Mouse (Mus musculus) kidney, postnatal 36 days (tissue): Measurements from ENCODE around the gene Ocm.
A peak's percentile ranks its signal among the peaks of the same experiment; 100 is the strongest.

Experiments used
- DNase-seq, 2 experiments: peaks; one replicate each; pipeline ENCODE4 v3.0.0; 2021 to 2022; ENCODE audit warnings: mixed read lengths in 2 of 2

The Ocm gene

DNA sequence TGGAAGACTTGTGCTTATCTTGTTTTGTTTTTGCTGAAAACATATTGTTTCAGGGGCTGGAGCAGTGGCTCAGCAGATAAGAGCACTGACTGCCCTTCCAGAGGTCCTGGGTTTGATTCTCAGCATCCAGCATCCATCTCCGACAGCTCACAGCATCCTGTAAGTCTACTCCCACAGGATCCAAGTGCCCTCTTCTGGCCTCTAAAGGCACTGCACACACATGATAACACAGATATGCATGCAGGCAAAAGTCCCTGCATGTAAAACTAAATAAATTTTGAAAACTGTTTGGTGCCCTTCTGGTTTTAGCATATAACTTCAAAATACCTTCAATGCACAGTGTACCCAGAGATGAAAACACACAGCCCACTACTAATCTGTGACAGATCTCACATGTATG, 27.1 kb downstream of the Ocm start:
- DNase-seq: peak in 1 of 2 experiments; percentile 50

DNA sequence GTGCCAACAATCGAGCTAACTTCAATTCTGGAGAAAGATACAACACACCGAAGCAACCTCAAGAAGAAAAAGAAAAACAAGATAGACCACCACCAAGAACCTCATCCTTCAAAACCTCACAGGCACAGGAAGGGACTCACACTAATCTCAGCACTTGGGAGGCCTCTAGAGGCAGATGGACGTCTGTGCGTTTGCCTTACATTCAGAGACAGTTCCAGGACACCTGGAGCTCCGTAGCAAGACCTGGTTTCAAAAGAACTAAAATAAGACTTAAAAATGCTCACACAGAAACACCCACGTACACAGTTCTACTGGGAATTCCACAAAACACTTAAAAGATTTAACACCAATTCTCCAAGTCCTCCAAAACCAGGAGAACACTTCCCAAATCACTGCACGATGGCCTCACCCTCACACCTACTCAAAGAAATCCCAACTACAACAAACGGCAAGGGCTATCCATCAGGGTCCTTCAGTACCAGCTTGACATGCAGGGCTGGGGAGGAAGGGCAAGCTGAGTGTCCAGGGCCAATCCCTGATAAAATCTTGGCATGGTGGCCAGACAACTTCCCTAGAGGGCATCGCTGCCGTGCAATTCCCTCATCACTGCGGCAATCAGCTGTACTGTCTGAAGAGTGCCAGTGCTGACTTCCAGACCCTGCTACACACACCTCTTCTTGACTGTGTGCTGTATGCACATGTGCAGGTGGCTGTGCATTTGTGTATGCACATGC, 31.7 kb downstream of the Ocm start:
- no peak for DNase-seq

DNA sequence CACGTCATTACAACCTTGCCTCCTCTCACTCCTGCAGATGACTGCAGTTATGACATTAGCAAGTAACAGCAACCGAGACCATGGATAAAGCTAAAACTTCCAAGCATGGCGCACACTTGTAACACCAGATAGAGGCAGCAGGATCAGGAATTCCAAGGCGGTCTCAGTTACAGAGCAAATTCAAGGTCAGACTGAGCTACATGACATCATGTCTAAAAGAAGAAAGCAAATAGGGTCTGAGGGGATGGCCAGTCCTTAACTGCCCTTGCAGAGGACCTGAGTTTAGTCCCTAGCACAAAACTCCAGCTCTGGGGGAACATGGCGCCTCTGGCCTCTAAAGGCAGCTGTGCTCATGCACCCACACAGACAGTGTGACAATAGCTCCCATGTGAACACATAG, 32.6 kb downstream of the Ocm start:
- no peak for DNase-seq

DNA sequence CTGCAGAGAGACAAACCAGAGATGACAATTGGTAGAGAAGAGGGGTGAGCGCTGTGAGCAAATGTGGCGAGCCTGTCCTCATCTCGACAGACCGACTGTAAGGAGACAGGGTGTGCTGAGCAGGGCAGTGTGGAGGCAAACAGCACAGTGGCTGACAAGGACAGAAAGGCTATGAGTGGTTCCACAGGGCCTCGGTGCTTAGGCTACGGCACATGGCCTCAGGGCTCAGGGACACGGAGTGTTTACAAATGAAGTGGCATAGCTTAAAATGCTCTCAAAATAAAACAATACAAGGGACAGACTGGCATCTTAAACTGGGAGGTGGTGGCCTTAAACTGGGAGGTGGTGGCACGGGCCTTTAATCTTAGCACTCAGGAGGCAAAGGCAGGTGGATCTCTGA, 33.2 kb downstream of the Ocm start:
- DNase-seq: no peak

DNA sequence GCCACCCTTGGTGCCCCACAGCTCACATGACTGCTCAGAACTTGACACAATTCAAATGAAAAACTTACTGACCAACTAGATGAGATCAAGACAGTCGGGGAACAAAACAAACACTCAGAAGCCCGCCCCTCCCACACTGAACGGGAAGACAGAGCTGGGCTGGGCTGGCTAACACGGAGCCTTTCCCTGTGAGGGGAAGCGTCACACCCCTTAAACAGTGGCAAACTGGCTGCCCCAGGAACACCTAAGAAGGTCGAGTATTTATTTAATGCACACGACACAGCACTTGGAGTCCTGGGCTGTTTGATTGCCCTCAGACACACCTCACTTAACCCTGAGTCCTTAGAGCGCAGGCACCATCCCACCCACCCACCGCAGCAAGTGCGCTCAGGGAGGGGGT, 33.8 kb downstream of the Ocm start:
- no peak for DNase-seq

DNA sequence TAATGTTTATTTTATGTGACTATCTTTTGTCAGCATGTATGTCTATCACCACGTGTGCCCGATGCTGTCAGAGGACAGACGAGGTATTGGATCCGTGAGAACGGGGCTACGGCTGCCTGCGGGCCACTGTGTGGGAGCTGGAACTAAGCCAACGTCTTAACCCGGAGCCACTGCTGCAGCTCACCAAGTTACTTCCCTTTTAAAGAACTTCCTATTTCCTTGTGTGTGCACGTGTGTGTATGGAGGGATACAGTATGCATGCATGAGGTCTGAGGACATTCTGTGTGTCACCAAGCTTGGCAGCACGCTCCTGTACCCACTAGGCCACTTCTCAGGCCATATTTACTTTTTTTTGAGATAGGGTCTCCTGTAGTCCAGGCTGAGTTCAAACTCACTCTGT, 36.4 kb downstream of the Ocm start:
- DNase-seq: no peak

DNA sequence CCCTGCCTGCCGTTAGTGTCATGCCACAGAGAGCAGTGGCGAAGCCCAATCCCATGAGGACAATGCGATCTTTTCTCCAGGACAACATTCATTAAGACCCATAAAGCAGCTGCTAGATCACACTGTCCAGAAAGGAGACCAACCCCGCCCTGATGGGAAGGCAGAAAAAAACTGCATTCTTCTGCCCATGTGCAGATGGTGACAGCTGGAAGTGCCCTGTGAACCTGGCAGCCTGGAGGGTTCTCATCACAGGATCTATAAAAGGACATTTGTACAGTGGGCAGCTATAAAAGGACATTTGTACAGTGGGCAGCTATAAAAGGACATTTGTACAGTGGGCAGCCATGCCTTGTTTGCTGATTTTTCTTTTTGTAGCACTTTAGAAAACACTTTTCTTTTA, 37.4 kb downstream of the Ocm start:
- DNase-seq: no peak

DNA sequence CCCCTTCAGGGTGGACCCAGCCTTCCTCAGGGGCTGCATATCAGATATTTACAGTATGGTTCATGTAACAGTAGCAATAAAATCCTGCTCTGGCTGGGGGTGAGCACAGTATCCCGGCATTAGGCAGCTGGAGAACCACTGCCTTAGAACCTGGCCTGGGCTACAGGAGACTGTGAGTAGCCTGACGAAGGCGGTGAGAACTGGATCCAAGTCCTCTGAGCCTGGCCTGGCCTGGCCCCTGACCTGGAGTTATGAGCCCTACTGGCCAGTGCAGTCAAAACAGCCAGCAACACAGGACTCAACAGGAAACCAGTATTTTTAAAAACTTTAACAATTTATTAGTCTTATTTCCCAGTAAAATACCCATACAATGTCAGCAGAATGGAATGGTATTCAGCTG, 38.9 kb downstream of the Ocm start:
- peak; percentile 47 to 51 for DNase-seq

DNA sequence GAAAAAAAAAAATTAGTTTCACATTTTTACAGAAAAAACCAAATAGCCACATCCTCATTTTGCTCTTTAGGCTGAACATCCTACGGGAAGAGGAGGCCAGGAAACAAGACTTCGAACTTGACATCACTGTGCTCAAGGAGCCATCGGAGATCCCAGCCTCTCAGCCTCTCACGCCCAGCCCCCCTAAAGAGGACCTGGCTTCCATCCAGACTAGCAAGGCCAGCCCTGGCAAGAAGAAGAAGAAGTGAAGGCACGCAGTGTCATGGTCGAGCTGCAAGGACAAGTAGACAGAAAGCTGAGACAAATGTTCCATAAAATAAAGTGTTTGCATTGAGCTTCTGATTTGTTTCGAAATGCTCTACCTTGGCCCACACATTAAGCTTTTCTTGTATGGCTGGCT, 41.1 kb downstream of the Ocm start:
- no peak for DNase-seq

DNA sequence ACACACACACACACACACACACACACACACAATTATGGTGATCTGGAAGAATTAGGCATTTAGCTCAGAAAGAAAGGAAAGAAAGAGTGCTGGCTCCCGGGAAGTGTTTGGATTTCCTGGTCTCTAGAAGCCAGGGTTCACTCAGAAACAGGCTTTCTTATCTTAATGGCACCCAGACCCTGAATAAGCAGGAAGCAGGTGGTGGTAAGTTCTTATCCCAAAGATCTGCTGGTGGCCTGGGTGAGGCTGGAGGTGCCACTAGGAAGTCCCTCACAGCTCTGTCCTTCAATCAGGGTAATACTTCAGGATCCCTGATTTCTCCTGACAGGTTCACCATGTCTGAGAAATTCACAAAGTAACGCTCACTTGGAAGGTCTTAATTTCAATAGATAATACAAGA, 44.1 kb downstream of the Ocm start:
- no peak for DNase-seq

DNA sequence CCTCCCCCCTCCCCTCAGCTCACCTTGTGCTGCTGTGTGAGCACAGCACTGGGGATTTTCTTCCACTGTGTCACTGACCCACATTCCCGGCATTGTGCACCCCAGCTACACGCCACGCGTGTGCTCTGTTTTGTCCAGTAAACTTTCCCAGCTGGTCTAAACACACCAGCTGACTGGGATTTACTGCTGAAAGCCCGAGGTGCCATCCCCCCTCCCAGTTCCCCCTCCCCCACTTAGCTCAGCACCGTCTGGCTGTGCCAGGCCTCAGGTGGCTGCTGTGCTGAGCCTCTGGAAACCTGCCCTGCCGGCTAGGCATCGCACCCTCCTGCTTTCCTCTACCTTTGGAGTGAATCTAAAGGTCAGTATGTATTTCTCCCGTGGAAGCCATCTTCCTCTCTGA, 45.6 kb downstream of the Ocm start:
- peak; percentile 46 to 64 for DNase-seq

DNA sequence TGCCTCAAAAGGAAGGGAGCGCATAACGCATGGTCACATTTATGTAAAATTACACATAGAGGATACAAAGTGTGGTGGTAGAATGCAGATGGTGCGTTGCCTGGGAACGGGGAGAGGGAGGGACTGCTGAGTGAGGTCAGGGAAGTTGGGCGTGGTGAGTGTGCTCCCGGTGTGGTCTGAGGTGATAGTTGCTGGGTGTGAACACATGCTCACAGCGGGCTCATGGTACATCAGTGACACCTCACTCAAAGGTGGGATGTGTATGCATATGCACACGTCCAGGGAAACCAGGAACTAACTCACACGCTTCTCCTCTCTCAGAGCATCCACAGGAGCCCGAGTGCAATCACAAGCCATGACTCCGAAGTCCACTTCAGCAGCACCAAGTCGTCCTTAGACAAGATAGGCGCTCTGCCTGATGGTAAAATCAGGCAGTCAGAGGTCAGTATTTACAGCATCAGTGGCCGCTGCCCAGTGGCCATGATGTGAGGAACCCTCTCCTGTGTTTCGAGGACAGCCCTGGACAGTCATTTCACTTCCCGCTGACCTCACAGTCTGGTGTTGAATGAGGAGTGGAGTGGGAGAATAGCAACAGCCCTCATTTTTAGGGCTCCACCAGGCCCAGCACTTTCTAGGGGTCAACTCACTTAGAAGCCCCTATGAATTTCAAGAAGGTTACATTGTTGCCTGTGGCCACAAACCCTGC, 49.6 kb downstream of the Ocm start:
- no peak for DNase-seq

DNA sequence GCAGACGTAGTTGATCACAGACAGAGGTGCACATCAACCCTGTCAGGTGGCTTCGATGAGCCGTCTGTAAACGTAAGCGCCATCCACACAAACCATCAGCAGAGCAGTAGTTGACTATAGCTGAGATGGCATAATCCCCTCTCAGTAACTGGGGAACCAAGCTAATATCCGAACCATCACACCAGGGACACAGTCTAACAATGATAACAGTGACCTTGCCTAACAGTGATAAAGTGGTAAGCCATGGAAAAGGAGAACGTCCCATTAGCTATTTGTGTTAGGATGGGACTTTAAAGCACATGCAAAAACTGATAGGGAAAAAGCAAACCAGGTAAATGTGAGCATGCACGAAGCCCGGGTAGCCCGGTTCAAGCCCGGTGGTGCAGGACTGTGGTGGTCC, 50.2 kb downstream of the Ocm start:
- DNase-seq: no peak

DNA sequence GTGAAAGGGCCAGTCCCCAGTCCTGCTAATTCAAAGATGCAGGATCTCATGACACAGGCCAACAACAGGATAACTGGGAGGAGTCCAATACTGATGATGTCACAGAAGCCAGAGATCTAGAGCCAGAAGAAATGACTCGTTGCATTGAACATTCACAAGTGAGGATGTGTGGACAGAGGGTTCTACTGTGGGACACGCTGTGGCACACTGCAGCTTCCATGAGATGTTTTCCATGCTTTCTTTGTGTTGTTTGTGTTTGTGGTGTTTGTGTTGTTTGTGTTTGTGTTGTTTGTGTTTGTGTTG, 50.9 kb downstream of the Ocm start:
- no peak for DNase-seq

DNA sequence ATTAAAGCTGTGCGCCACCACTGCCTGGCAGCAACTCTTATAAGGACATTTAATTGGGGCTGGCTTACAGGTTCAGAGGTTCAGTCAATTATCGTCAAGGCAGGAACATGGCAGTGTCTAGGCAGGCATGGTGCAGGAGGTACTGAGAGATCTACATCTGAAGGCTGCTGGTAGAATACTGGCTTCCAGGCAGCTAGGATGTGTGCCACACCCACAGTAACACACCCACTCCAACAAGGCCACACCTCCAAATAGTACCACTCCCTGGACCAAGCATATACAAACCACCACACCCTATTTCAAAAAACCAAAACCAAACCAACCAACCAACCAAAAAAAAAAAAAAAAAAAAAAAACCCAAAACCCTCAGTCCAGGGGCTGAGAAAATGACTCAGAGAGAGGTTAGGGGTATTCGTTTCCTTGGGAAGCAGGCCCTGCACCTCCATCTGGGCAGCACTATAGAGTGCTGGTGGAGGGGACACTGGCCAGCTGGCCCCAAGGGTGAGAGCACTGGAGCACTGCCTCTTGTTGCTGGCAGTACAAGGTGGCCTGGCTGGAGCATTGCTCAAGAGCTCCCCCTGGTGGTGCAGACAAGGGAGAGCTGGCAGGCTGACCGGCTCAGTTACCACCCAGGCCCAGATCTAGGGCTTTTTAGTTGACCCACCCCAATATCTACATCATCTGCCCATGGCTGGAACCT, 51.4 kb downstream of the Ocm start:
- DNase-seq: peak; percentile 49 to 81

DNA sequence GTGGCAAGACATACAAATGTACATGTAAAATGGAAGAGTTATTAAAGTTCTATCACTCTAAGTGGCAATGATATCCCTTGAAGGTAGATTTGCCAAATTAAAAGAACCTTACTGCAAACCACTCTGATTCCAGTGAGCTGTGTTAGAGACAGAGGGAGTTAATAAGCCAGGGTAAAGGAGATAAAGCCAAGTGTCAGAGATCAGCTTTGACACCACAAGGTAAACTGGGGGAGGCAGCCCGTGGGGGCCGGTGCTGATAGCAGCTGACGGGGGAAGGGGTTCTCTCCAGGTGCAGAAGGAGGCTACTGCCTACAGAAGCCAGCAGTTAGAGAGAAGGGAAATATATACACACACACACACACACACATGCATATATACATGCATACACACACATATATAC, 53.8 kb downstream of the Ocm start:
- no peak for DNase-seq
